8 mouse cellular contexts compared by ENCODE assay signal in genomic region chr10:19188082-19188742, GRCm38 (mm10).
DNase-seq lines count a peak whose midpoint lies in the region; ATAC-seq and TF ChIP-seq lines count a peak whose summit lies in the region.

No protein-coding gene starts in this region.

- peak; percentile 37 for ATAC-seq in activated CD4-positive, CD25-positive, alpha-beta regulatory T cell, adult 4 months
- peak; percentile 80 for ATAC-seq in hindbrain, embryonic 15.5 days (ENCODE audit: low FRiP score, low read depth)
- ATAC-seq in midbrain, postnatal 0 days (ENCODE audit: low FRiP score): peak; percentile 45

- no peak overlapping the region for H3K27ac ChIP-seq in hindbrain, embryonic 15.5 days (replicated peaks)
- H3K27ac ChIP-seq in midbrain, postnatal 0 days (ENCODE audit: low read depth, low read length): no peak overlapping the region

- 25% methylated on average over 13 of the region's 13 CpGs for WGBS in hindbrain, embryonic 15.5 days
- WGBS in midbrain, postnatal 0 days: 16% methylated on average over 13 of the region's 13 CpGs

- intact Hi-C loops in gastrocnemius, postnatal 36 days (cut with DNase I): no loop called here

- H3K4me2 ChIP-seq in hindbrain, embryonic 15.5 days: peak overlapping the region; percentile 51
- peak overlapping the region; percentile 51 for H3K4me2 ChIP-seq in midbrain, postnatal 0 days (ENCODE audit: low read depth, low read length, poor library complexity, severe bottlenecking)

- H3K4me1 ChIP-seq in hindbrain, embryonic 15.5 days (replicated peaks): peaks cover 9% of the 10 kb centered on the region
- H3K4me1 ChIP-seq in midbrain, postnatal 0 days (ENCODE audit: insufficient read depth, low read length): no peaks in the 10 kb centered on the region

- no peaks in the 10 kb centered on the region for H3K9me3 ChIP-seq in hindbrain, embryonic 15.5 days
- no peaks in the 10 kb centered on the region for H3K9me3 ChIP-seq in midbrain, postnatal 0 days (ENCODE audit: low read length)

- 0 out of 2 replicates have a peak, but pooled peaks cover 3% of the 10 kb centered on the region for H3K27me3 ChIP-seq in hindbrain, embryonic 15.5 days
- no peaks in the 10 kb centered on the region for H3K27me3 ChIP-seq in midbrain, postnatal 0 days (ENCODE audit: insufficient read depth, low read length)

- peak overlapping the region; percentile 15 for H3K4me3 ChIP-seq in hindbrain, embryonic 15.5 days
- H3K4me3 ChIP-seq in midbrain, postnatal 0 days (ENCODE audit: low read depth, low read length): peak overlapping the region; percentile 25

- peak; percentile 25 to 38 for DNase-seq in kidney, postnatal 4 days
- DNase-seq in kidney, adult 18-20 months: no peak
- DNase-seq in midbrain, postnatal 0 days (ENCODE audit: low spot score): peak; percentile 22
- DNase-seq in cerebellum, adult 11-12 months: no peak
- DNase-seq in gastrocnemius, postnatal 36 days: no peak
- DNase-seq in ovary, postnatal 14 days (ENCODE audit: low spot score): no peak

- TF ChIP-seq CTCF in midbrain, postnatal 0 days (IDR thresholded peaks at IDR 0.05): peak; percentile 48

- peak overlapping the region; percentile 31; the same call in 1 of the 2 replicates for H3K9ac ChIP-seq in hindbrain, embryonic 15.5 days
- H3K9ac ChIP-seq in midbrain, postnatal 0 days (replicated peaks; ENCODE audit: low read length, poor library complexity, severe bottlenecking): peak overlapping the region; percentile 33; the same call in 1 of the 2 replicates

- H3K36me3 ChIP-seq in hindbrain, embryonic 15.5 days: no peaks in the 10 kb centered on the region
- no peaks in the 10 kb centered on the region for H3K36me3 ChIP-seq in midbrain, postnatal 0 days (ENCODE audit: insufficient read depth, low read length)

Comparison
In these comparisons a context has a peak if more than half of its experiments do, and no peak if none do; other contexts are left out.
1. DNase-seq: peak in kidney, postnatal 4 days (2 of 2) and midbrain, postnatal 0 days (single experiment); none in kidney, adult 18-20 months (single experiment), cerebellum, adult 11-12 months (single experiment), gastrocnemius, postnatal 36 days (0 of 2) and ovary, postnatal 14 days (single experiment).
2. Peak in every context shown above with its lines, with median percentiles within 50 percentile points of each other: ATAC-seq.